Mouse (Mus musculus): ENCODE measurements around the gene Frmd8. TPM values are rescaled to one million over a fixed set of nuclear protein-coding genes. Genes with fewer than 3 reads are reported as not detected.

Frmd8 gene
- total RNA-seq, 2 experiments from 2014 or later: 19.0 to 20.5 TPM

DNA sequence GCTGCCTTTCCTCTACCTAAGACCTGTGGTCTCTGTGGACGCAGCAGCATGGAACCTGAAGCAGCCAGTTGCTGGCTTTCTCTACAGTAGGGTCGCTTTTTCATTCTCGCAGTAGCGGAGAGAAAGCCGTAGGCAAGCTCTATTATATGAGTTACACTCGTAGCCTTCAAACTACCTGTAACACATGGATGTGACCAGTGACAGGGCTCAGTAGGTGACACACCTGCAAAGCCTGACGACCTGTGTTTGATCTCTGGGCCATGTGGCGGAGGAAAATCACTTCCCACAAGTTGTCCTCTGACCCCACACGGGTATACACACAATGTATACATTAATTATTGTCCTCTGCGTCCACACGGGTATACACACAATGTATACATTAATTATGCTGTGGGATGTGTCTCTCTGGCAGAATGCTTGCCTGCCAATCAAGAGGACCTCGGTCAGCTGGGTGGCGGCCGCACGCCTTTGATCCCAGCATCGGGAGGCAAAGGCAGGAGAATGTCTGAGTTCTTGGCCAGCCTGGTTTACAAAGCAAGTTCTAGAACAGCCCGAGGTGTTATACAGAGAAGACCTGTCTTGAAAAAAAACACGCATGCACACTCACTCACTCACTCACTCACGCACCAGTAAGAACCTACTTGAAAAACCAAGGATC is 45.0 kb downstream of the Frmd8 start:
- no peak for DNase-seq
- intact Hi-C loops (cut with DNase I): no loop called here

DNA sequence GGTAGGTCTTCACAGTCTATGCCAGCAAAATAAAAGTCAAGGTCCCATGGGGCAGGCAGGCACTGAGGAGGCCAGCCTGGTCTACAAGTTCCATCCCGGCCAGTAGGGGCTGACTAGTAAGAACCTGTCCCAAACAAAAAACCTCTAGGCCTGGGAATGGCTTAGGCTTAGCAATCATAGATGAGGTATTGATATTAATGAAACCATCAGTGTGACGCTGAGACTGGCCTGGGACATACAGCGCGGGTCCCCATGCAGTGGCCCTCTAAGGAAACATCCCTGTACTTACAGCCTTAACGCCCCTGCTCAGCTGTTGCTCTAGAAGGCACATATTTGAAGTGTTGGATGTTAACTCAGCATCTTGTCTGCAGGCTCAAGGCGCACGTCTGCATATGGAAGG is 46.2 kb downstream of the Frmd8 start:
- intact Hi-C loops (cut with DNase I): no loop called here

DNA sequence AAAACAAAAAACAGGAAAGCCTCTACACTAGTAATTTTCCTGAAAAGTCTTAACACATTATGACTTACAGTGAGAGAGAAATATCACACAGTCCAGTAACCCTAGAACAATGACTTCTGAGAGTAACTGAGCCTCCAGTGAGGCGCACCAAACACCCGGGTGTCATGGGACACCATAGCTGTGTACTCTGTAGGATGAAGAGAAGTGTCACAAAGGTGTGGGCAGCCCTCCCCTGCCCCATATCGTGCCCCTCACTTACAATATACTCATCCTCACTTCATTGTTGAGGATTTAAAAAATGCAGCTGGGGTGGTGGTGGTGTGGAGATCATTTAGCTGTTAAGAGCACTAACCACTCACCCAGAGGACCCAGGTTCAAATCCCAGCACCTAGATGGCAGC is 46.9 kb downstream of the Frmd8 start:
- no peak for DNase-seq
- intact Hi-C loops (cut with DNase I): no loop called here

More for the DNA sequence above, 46.2 kb downstream of the Frmd8 start:
- DNase-seq: no peak

DNA sequence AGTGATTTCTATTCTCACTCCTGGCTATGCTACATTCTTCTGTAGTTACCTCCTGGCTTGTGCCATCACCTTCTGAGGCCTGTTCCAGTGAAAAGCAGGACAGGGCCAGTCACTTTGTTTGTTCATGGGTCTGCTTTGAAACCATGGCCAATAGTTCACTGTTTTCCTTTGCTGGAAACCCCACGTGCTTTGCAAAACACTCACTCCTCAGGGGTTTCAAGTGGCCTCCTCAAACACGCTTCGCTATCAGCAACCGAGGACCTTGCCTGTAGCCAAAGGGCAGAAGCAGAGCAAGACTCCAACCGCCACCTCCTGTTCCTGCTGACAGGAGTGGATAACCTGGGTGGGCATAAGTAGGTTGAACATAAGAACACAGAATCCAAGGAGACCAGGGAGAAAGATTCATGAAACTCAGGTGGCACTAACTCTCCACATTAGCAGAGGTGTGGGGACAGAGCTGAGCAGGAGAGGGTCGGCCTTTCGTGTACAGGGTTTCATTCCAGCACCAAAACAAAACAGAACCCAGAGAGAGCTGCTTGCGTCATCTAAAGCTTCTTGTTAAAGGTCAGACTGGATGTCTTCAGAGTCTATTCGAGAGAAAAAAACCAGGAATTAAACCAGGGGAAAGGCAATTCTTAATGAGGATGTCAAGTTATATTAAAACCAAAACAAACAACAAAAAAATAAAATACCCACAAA is 47.5 kb downstream of the Frmd8 start:
- intact Hi-C loops (cut with DNase I): no loop called here
- DNase-seq: peak; percentile 51 to 52

DNA sequence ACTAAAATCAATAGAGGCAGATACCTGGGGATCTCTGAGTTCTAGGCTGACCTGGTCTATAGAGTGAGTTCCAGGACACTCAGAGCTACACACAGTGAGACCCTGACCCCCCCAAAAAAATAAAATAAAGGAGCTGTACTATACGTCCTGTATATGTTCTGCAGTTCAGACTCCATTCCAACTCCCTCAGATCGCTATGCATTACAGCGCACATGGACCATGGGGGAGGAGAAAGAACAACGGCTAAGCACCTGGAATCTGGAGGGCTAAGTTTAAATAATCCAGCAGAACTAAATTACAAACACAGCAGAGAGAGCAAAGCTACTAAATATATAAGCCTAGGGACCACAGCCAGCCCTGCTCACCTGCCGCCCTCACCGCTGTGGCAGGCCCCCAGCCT is 48.0 kb downstream of the Frmd8 start:
- intact Hi-C loops (cut with DNase I): no loop called here

DNA sequence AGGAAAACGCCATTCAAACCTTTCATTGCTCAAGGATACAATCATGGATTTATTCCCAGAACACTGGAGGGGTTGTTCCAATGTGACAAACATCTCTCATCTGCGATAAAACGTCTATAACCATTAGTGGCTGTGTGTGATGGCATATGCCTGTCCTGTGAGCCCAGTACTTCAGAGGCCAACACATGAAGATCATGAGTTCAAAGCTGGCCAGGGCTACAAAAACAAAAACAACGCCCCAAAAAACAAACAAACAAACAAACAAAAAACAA is 48.4 kb downstream of the Frmd8 start:
- intact Hi-C loops (cut with DNase I): no loop called here

More for the DNA sequence above, 48.0 kb downstream of the Frmd8 start:
- DNase-seq: no peak

DNA sequence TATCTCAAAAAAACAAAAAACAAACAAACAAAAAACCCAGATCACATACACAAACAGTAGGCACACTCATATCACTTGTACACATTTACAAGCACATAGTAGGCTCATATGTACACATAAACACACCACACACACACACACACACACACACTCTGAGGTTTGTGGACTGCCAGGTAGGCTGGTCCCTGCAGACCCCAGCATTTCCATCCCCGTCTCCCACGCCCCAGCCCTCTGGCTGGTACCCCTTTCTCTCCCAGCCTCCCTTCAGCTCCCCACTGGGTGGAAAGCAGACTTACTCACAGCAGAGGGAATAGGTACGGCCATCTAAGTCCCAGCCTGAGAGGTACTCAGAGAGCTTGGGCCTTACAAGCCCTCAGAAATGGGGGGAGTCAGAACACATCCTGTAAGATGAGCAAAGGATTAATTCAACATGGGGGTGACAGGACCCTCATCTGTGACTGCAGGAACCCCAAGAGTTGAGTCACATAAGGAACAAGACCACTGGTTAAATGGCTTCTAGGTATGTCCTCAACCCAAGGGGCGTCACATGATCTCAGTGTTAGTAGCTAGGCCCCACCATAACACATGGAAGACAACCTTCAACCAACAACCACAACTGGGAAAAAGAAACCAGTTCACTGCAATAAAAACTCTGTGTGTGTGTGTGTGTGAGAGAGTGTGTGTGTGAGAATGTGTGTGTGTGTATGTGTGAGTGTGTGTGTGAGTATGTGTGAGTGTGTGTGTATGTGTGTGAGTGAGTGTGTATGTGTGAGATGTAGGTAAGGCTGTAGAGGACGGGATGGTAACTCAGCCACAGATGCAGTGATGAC is 49.0 kb downstream of the Frmd8 start:
- intact Hi-C loops (cut with DNase I): loop anchor here (2.0 kb wide), 1 partner anchor 15 kb away; no protein-coding TSS in a partner anchor
- no peak for DNase-seq

More for the DNA sequence above, 48.4 kb downstream of the Frmd8 start:
- no peak for DNase-seq

DNA sequence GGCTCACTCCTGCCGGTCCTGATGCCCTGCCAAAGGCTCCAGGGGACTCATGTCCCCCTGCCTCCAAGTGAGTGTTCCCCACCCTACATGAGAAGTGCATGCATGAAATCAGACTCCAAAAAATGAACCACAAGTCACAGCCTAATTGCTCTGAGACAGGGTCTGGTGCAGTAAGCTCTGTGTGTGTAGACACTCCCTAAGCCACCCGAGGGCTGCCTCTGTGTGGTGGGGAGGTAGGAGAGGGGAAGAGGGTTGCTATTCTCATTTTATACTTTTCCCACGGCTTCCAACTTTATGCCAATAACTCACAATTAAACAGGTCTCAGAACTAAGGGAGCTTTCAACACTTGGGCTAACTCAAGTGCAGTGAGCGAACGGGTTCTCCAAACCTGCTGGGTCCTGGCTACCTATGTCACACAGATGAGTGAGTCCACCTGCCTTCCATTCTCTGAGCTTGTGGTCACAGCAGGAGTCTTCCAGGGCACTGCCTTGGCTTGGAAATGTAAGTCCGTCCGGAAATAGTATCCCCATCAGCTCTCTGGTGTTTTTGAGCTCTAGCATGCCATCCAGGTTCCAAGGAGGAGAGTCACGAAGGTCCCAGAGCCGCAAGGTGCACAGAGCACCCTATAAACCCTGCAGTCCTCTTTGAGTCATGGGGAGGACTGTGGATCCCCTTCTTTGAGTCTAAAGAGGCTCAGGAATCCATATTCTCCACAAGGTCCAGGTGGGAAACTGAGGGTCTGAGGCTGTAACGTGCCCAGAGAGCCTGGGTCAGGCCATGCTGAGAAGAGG is 50.1 kb downstream of the Frmd8 start:
- intact Hi-C loops (cut with DNase I): loop anchor here (2.0 kb wide), 1 partner anchor 16 kb away; no protein-coding TSS in a partner anchor
- DNase-seq: no peak

DNA sequence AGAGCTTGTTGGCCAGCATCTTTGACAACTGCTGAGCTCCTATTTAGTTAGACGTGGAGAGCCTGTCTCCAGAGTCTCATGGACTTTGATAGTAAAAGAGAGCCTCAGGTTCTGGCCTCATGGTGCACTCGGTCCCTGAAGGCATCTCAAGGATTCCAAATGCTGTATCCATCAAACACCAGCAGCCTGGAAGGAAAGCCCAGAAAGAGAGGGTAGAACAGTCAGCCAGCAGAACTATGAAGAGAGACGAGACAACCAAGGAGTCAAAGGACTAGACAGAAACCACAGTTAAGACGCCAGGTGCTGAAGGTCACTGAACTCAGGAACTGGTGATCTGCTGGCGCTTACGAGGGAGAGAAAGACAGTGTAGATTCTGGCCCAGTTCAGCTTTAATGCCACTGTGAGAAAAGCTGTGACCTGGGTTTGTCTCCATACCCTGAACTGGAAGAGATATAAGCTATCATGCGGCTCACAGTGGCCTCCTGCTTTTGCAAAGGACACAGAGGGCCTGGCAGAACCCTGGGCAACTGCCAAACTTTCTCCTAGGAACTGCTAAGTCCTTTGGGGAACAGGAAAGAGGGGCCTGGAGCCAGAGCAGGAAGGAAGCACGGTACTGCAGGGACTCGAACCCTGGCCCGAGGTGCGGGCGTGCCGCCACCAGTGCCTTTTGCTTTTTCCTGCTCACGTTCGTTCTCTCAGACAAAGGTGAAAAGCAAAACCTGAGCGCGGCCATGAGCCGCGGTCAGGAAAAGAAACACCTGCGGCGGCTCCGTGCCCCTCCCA is 50.8 kb downstream of the Frmd8 start:
- intact Hi-C loops (cut with DNase I): loop anchor here (2.0 kb wide), 1 partner anchor 17 kb away; no protein-coding TSS in a partner anchor
- DNase-seq: peak; percentile 69 to 75

DNA sequence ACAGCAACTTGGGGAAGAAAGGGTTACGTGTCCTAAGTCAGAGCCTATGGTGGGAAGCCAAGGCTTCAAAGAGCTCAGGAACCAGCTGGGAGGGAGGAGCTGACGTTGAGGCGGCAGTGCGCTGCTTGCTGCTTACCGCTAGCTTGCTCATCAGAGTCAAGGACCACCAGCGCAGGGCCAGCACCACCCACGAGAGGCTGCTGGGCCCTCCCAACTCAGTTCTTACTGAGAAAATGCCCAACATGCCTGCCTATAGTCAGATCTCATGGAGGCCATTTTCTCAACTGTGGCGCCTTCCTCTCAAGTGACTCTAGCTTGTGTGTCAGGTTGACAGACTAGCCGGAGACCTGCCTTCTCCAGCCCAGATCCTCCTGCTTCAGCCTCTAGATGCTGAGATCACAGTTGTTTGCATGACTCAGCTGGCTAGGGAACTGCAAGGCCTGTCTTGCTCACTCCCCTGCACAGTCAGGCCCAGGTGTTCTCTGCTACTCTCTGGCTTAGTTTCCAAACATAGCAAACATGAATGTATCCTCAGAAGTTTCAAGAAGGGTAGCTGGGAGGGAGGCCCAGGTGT is 51.7 kb downstream of the Frmd8 start:
- peak; percentile 54 to 56 for DNase-seq
- intact Hi-C loops (cut with DNase I): loop anchor here (2.0 kb wide), 1 partner anchor 19 kb away; no protein-coding TSS in a partner anchor

DNA sequence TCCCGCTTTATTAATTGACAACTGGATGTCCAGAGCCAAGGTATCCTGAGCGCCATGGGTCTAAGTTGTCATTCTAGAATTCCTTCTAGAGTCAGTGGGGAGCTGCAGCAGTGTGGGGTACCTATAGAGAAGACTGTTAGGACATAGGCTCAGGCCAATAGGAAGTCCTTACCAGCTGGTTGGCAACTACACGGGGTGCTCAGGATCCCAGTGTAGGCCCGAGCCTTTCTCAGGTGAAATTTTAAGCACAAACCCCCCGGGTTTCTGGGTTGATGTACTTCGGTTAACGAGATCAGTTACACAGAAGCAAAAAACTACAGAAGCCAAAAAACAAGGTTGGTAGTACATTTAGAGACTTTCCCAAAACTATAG is 52.3 kb downstream of the Frmd8 start:
- no peak for DNase-seq
- intact Hi-C loops (cut with DNase I): loop anchor here (2.0 kb wide), 1 partner anchor 18 kb away; no protein-coding TSS in a partner anchor

DNA sequence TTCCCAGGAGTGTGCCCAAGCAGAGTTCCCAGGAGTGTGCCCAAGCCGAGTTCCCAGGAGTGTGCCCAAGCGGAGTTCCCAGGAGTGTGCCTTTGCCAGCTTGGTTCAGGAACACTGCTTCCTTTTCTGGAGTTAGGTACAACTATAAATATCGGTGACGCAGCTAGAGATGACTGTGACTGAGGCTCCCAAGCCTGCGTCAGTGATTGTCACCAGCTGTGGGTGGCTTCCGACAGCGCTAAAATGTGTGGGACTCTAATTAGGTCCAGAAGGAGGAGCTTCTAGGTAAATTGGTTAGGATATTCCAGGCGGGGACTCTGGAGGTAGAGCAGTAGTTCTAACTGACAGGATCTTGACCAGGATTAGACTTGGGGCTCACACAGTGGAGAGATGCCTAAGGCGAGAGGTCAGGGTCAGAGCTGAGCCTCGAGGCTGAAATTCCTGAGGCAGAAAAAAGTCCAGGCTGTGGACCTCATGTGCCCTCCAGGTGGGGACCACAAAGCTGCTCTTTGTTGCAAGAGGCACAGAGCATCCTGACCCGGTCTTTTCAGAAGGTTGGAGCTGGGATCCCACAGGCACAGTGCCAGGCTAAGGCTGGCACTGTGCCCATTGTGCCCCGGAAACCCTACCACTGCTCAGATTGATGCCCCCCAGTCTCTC is 52.8 kb downstream of the Frmd8 start:
- peak; percentile 75 to 83 for DNase-seq
- intact Hi-C loops (cut with DNase I): loop anchor here (2.0 kb wide), 1 partner anchor 18 kb away; no protein-coding TSS in a partner anchor

DNA sequence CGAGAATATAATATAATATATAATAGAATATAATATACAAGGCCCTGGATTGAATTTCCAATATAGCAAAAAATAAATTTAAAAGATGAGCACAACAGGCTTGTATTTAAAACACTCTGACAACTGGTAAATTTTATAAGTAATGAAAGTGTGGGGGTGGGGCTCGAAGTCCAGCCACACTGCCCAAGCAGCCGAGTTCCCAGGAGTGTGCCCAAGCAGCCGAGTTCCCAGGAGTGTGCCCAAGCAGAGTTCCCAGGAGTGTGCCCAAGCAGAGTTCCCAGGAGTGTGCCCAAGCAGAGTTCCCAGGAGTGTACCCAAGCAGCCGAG is 53.3 kb downstream of the Frmd8 start:
- peak in 1 of 2 experiments; percentile 39 for DNase-seq

DNA sequence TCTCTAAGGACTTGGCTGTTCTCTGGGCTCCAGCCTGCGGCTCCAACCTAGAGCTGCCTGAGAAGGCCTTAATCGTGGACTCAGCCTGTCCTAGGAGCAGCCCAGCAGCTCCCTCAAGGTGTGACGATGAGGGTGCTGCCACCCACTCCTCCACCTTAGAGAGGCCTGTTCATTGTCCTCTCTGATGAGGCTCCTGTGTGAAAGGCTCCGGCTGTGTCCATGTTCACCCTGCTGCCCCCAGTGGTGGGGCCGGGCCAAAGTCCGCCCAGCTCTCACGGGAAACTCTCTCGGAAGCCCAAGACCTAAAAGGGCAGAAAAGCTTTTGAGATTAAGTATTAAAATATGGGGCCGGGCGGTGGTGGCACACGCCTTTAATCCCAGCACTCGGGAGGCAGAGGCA is 55.5 kb downstream of the Frmd8 start:
- intact Hi-C loops (cut with DNase I): loop anchor here (2.0 kb wide), 2 partner anchors 21 to 29 kb away; no protein-coding TSS in a partner anchor
- DNase-seq: peak; percentile 78 to 79

More for the DNA sequence above, 53.3 kb downstream of the Frmd8 start:
- intact Hi-C loops (cut with DNase I): loop anchor here (2.0 kb wide), 1 partner anchor 17 kb away; no protein-coding TSS in a partner anchor

DNA sequence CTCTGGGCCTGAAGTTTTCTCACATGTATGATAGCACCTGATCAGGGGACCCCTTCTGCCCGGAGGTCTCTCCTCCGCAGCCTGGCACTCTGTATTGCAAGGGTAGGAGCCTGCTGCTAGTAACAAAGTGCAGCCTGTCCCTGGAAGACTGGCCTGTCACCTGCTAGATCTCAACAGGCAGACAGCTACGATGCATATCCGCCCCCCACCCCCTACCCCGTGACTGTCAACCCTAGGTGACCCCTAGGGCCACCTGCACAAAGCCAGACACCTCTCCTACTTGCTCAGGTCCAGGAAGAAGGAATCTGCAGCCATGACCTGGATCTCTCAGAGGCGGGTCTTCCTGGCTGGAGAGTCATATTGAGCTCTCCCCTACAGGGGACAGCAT is 56.5 kb downstream of the Frmd8 start:
- intact Hi-C loops (cut with DNase I): loop anchor here (2.0 kb wide), 2 partner anchors 20 to 30 kb away; no protein-coding TSS in a partner anchor
- no peak for DNase-seq

DNA sequence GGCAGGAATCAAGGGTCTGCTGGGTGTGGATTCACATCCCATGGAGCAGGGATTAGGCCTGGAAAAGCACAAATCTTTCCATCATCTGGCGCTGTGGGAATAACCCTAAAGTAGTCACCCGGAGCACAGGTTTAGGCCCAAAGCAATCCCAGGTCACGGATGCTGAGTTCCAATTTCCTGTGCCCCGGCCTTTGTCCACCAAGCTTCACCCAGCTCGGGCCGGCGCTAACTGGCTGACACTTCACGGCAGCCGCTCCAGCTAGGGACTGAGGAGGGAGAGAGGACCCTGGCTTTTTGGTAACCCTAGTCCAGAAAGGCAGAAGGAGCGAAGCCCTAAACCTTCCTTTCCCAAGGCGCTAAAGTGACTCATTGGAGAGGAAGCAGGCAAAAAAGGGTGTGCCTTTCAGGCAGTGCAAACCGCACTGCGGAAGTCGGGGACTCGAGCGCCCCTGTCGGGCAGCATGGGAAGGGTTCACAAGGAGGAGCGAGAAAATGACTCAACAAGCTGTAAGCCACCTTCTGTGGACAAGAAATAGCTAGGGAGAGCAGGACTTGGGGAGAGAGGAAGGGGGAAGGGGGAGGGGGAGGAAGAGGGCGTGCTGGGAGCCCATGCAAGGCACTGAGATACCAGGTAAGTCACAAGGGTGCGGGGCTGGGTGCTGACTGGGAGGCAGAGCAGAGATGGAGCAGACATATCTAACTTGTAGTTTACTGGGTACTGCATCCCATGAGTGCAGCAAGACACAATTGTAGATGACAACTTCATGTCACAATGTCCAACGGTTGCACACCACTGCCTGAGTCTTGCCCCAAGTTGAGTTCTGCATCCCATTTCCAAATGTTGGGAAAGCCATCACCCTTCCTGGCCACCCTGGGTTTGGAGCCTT is 57.1 kb downstream of the Frmd8 start:
- DNase-seq: peak; percentile 94
- intact Hi-C loops (cut with DNase I): loop anchor here (2.0 kb wide), 2 partner anchors 19 to 31 kb away; no protein-coding TSS in a partner anchor

DNA sequence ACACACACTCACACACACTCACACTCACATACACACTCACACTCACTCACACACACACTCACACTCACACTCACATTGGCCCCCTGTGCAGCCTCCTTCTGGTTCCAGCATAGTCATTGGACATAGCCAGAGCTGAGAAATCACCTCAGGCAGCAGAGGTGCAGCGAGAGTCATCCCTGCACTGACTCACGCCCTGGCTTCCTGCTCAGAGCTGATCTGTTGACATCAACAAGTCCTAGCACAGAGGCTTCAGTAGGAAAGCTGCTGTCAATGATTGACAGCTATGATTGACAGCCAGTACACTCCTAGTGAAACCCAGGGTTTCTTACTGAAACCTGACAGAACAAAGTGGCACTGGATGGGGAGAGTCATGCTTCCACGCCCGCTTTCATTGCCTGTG is 59.1 kb downstream of the Frmd8 start:
- intact Hi-C loops (cut with DNase I): no loop called here
- no peak for DNase-seq

DNA sequence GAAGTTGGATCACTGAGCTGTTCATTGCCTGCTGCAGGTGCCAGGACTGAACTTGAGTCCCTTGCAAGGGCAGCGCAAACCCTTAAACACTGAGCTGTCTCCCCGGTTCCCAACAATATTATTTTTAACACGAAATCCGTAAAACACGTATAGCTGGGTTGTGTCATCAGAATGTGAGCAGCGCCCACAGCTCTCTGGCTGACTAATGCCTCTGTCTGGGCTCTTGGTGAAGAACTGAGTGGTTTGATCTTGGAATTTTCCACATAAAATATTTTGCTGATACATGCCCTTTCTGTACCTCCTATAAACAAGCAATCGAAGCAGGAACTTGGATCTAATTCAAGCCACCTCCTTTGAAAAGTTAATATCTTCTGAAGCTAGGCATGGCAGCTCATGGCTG is 60.1 kb downstream of the Frmd8 start:
- intact Hi-C loops (cut with DNase I): no loop called here
- DNase-seq: no peak

Measured in heart, postnatal 10 days (tissue).